Mouse (Mus musculus) gastrocnemius, adult 18-20 months (tissue): Measurements from ENCODE around the gene Ism1. TPM values are rescaled to one million over a fixed set of nuclear protein-coding genes. Genes with fewer than 3 reads are reported as not detected.

Experiments
- DNase-seq: peaks from one replicate; pipeline ENCODE4 v3.0.0; 2021; ENCODE audit warnings: low spot score
- total RNA-seq, 2 experiments: library from RNA; stranded (reverse); gene quantifications; 2 replicates each; pipeline ENCODE4 v1.2.3; 2021

The Ism1 gene
- total RNA-seq, 2 experiments from 2014 or later, result 0.34 to 0.57 TPM

DNA sequence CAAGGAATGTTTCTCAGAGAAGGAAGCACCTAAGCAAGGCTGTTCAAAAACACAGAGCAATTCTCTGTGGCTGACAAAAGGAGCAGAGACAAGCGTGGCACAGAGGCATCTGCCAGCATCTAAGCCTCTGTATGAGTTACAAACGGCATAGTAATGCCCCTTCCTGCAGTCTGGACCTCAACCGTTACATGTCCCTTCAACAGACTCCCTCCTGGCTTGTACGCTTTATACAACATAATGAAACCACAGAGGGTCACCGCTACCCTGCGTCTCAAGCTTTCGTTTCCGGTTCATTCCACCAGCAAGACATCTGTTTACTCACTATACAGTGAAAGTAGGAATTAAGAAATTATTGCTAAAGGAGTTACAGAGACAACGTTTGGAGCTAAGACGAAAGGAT is 34.1 kb downstream of the Ism1 start:
- DNase-seq, result no peak

DNA sequence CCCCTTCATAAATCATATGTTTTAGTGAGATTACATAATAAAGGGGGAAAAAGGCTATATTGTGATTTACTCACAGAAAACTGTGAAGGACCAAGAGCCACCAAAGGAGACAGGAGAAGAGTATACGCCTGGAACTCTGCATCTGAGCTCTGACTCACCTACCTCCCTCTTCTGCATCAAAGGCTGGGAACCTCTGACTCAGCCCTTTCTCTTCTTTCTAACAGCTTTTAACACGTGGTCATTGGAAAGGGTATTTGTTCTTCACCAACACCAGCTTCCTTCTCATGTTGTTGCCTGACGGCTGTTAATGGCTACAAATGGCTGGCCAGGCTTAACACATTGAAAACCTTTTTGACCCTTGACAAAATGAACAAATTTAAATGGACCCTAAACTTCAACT is 36.2 kb downstream of the Ism1 start:
- DNase-seq, result no peak

GRCm38 (mm10) chr2:139717772-139718171 is 39.8 kb downstream of the Ism1 start:
- no peak for DNase-seq

DNA sequence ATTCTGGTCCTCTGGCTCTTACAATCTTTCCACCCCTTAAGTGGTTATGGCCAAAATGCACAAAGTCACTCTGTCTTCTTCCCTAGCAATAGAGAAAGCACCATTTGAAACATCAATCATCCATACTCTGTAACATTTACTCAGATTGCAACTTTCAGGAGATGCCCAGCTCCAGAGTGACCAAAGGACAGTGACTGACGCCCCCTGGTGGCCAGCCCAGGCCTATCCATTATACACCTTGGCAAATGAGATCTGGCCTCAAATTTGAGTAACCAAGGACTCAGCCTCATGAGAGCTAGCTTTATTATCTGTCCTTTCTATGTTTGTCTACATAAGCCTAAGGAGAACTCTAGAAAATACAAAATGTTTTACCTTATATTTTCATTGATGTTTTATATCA is 44.7 kb downstream of the Ism1 start:
- DNase-seq, result peak; percentile 27

- no peak for DNase-seq
Observed at GRCm38 (mm10) chr2:139723304-139723703, 45.3 kb downstream of the Ism1 start.

- DNase-seq, result no peak
Observed at GRCm38 (mm10) chr2:139724202-139724838, 46.3 kb downstream of the Ism1 start.

DNA sequence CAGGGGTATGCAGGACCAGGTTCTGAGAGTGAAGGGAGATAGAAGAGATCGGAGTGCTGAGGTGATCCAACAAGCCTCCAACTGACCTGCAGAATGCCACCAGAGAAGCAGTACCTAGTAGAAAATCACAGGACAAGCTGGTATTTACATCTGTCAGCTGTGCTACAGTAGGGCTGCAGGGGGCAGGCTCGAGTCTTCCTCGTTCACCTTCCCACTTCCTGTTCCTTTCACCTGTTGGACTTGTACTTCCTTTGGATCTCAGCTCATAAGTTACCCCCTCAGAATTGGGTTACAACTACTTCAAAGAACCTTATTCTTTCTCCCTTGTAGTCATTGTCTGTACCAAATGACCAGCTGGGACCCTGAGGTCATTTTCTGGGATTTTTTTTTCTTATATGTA is 47.4 kb downstream of the Ism1 start:
- no peak for DNase-seq

GRCm38 (mm10) chr2:139728060-139728459 is 50.1 kb downstream of the Ism1 start:
- DNase-seq, result no peak

DNA sequence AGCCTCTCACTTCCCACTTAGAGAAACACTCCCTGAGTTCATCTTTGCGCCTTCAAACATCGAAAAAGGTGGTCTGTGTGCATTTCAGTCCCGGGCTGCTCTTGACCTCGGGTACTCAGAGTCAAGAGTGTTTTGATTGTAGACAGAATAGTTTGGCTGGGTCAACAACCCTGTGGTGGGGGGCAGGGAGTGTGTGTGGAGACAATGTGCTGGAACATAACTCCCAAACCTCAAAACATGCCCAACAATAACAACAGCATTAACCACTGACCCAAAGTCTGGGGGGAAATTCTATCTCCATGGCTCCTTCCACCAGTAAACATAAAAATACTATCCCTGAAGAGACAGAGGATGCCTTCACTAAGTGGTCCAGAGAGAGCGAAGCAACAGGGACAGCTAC is 51.4 kb downstream of the Ism1 start:
- no peak for DNase-seq

GRCm38 (mm10) chr2:139742381-139742780 is 64.4 kb downstream of the Ism1 start:
- no peak for DNase-seq

GRCm38 (mm10) chr2:139757021-139757420 is 79.0 kb downstream of the Ism1 start:
- DNase-seq, result no peak

DNA sequence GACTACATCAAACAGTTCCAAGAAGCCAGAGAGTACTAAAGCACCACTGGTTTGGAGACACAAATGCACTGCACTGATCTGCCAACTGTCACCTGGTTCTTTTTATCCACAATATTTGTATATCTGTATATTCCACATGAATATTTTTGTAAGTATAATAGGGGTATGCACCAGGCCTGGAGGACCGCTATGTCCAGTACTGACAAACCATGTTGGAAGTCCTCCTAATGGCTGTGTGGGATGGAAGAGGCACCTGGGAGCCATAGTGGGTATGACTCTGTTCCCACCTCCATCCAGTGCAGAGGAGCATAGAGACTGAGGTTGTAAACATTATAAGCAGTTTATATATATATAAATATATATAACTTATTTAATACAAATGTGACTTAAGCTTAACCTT is 79.5 kb downstream of the Ism1 start:
- no peak for DNase-seq

DNA sequence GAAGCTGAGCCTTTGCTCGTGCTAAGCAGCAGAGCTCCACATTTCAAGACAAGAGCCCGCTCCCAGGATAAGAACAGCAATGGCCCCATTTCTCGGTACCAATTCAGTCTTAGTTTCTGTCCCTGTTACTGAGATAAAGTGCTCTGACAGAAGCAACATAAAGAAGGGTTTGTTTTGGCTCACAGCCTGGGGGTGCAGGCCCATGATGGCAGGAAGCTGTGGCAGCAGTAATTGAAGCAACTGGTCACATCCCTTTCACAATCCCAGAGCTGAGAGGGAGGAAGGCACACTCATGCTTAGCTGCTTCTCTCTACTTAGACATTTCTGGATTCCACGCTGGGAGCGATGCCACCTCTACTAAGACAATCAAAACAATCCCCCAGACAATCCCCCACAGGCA is 86.4 kb downstream of the Ism1 start:
- DNase-seq, result no peak

- DNase-seq, result no peak
Observed at GRCm38 (mm10) chr2:139774949-139775570, 97.1 kb downstream of the Ism1 start.

GRCm38 (mm10) chr2:139776644-139777043 is 98.7 kb downstream of the Ism1 start:
- no peak for DNase-seq

DNA sequence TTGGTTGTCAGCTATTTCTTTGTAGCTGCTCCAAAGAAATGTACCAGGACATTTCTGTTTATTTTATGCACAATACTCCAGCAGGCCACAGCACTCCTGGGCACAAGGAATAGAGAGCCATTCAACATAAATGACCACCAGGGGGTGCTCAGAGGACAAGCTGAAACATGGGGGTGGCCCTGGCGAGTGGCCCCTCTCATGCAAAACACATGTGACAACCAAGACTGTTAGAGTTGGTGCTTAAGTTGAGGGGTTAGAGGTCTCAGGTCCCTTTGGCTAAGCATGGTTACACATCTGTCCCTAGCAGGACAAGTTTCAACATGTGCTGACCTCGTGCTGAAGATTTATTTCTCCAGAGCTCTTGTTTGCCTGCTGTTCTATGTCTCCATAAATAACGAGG is 100.3 kb downstream of the Ism1 start:
- peak; percentile 16 for DNase-seq

- no peak for DNase-seq
Observed at GRCm38 (mm10) chr2:139783318-139783850, 105.4 kb downstream of the Ism1 start.

GRCm38 (mm10) chr2:139784465-139784864 is 106.5 kb downstream of the Ism1 start:
- no peak for DNase-seq

DNA sequence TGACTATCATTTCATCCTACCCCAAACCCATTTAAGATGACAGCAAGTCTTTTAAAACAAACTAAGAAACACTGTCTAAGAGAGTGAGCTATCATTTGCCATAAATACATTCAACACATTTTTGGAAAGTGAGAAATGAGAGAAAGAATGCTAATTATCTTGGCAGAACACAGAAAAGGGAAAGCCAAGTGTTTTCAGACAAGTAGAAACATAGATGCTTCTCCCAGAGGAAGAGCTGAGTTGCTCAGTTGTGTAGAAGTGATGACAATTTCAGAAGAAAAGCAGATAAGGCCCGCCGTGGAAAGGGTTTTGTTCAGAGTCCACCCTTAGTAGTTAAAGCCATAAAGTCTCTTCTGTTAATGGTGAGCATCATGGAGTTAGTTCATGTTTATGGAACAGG is 107.0 kb downstream of the Ism1 start:
- DNase-seq, result no peak

DNA sequence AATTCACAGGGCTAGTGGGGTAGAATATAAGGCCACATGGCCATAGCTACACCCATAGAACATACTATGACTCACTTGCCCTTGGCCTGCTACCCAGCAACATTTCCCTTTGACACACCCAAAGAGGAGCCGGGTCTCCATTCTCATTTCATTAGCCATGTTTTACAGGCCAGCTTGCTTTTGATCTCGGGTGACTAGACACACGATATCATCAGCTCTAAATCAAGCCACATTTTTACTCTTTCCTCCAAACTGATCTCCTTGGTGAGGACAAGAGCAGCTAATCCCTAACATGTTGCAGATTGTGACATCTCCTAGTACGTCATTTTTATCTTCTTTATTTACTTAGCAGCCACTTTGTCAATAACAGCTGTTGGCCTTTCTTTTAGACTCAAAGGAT is 110.7 kb downstream of the Ism1 start:
- DNase-seq, result no peak

GRCm38 (mm10) chr2:139792345-139793120 is 114.6 kb downstream of the Ism1 start:
- no peak for DNase-seq

DNA sequence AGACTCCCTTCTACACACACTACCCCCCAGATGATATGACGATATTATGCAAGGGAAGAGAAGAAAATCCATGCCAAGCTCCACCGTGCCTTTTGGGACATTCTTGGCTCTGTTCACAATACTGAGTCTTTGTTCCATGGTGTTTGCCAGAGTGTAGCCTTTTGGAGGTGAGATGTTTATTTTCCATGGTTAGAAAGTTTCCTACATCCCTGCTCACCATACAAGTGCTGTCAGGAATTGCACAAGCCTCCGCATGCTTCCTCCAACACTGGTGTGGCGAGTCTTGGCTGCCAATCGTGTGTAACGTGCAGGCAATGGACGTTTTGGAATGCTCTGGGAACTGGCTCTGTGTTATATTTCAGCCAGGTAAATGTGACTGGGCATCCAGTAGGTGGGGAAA is 126.1 kb downstream of the Ism1 start:
- no peak for DNase-seq

- DNase-seq, result no peak
Observed at GRCm38 (mm10) chr2:139807887-139808286, 129.9 kb downstream of the Ism1 start.
